Mouse (Mus musculus): ENCODE results near the gene Megf11. TPM values are rescaled to one million over a fixed set of nuclear protein-coding genes. Genes with fewer than 3 reads are reported as not detected.

Gene Megf11
- polyA plus RNA-seq, 1 experiment from 2014 or later: 0.92 TPM

GRCm38 (mm10) chr9:64654723-64655122 lies 269.3 kb downstream of the Megf11 start:
- 89% methylated on average over 10 of the region's 10 CpGs for whole genome bisulfite sequencing
- no peak overlapping the region for H3K27ac ChIP-seq (replicated peaks in 1 of 2; ENCODE audit: control insufficient read depth in 1 of 2, insufficient read depth in 1 of 2, low read depth in 2 of 2, low read length in 2 of 2)
- H3K27me3 ChIP-seq (ENCODE audit: control insufficient read depth, insufficient read depth, low read length): no peaks in the 10 kb centered on the region
- H3K4me1 ChIP-seq (ENCODE audit: control insufficient read depth in 2 of 2, insufficient read depth in 2 of 2, low read length in 2 of 2): no peaks in the 10 kb centered on the region
- no peak overlapping the region for H3K9ac ChIP-seq (ENCODE audit: low read length)
- H3K9me3 ChIP-seq (ENCODE audit: control insufficient read depth, low read length): no peaks in the 10 kb centered on the region
- ATAC-seq (ENCODE audit: insufficient number of reproducible peaks, insufficient read depth, low FRiP score, low read depth): no peak
- H3K36me3 ChIP-seq (ENCODE audit: control insufficient read depth, insufficient read depth, low read length): no peaks in the 10 kb centered on the region
- H3K4me2 ChIP-seq (ENCODE audit: low read length): no peak overlapping the region
- no peak overlapping the region for H3K4me3 ChIP-seq (ENCODE audit: control insufficient read depth in 1 of 2, insufficient read depth in 1 of 2, low read depth in 1 of 2, low read length in 2 of 2)

DNA sequence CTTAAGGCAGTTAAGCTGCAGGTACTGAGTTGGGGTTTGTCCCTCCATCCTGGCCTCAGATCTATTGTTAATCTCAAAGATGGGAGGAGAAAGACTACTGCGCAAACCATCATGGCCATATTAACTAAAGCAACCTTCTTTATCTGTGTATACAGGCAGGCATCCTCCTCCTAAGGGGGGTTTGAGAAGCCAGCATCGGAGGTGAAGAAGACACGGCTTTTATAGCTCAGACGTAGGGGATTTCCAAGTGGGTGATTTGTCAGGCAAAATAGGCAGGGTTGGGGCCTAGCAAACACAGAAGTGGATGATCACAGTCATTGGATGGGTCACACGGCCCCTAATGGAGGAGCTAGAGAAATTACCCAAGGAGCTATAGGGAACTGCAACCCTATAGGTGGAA lies 271.2 kb downstream of the Megf11 start:
- H3K9me3 ChIP-seq (ENCODE audit: control insufficient read depth, low read length): no peaks in the 10 kb centered on the region
- H3K4me3 ChIP-seq (ENCODE audit: control insufficient read depth in 1 of 2, insufficient read depth in 1 of 2, low read depth in 1 of 2, low read length in 2 of 2): no peak overlapping the region
- no peaks in the 10 kb centered on the region for H3K4me1 ChIP-seq (ENCODE audit: control insufficient read depth in 2 of 2, insufficient read depth in 2 of 2, low read length in 2 of 2)
- H3K9ac ChIP-seq (ENCODE audit: low read length): no peak overlapping the region
- no peak overlapping the region for H3K27ac ChIP-seq (replicated peaks in 1 of 2; ENCODE audit: control insufficient read depth in 1 of 2, insufficient read depth in 1 of 2, low read depth in 2 of 2, low read length in 2 of 2)
- H3K4me2 ChIP-seq (ENCODE audit: low read length): no peak overlapping the region
- no peak for ATAC-seq (ENCODE audit: insufficient number of reproducible peaks, insufficient read depth, low FRiP score, low read depth)
- no peaks in the 10 kb centered on the region for H3K36me3 ChIP-seq (ENCODE audit: control insufficient read depth, insufficient read depth, low read length)
- H3K27me3 ChIP-seq (ENCODE audit: control insufficient read depth, insufficient read depth, low read length): no peaks in the 10 kb centered on the region
- 86% methylated on average over 5 of the region's 5 CpGs for WGBS

GRCm38 (mm10) chr9:64660222-64660621 lies 274.8 kb downstream of the Megf11 start:
- Histone ChIP-seq H3K9me3 (ENCODE audit: control insufficient read depth, low read length) (no peaks in the 10 kb centered on the region), H3K4me3 (ENCODE audit: control insufficient read depth in 1 of 2, insufficient read depth in 1 of 2, low read depth in 1 of 2, low read length in 2 of 2) (no peak overlapping the region), H3K4me2 (ENCODE audit: low read length) (no peak overlapping the region), H3K27ac (replicated peaks in 1 of 2; ENCODE audit: control insufficient read depth in 1 of 2, insufficient read depth in 1 of 2, low read depth in 2 of 2, low read length in 2 of 2) (no peak overlapping the region), H3K9ac (ENCODE audit: low read length) (no peak overlapping the region), H3K36me3 (ENCODE audit: control insufficient read depth, insufficient read depth, low read length) (no peaks in the 10 kb centered on the region), H3K4me1 (ENCODE audit: control insufficient read depth in 2 of 2, insufficient read depth in 2 of 2, low read length in 2 of 2) (no peaks in the 10 kb centered on the region), H3K27me3 (ENCODE audit: control insufficient read depth, insufficient read depth, low read length) (no peaks in the 10 kb centered on the region)
- no peak for ATAC-seq (ENCODE audit: insufficient number of reproducible peaks, insufficient read depth, low FRiP score, low read depth)
- 67% methylated on average over 7 of the region's 7 CpGs for WGBS

DNA sequence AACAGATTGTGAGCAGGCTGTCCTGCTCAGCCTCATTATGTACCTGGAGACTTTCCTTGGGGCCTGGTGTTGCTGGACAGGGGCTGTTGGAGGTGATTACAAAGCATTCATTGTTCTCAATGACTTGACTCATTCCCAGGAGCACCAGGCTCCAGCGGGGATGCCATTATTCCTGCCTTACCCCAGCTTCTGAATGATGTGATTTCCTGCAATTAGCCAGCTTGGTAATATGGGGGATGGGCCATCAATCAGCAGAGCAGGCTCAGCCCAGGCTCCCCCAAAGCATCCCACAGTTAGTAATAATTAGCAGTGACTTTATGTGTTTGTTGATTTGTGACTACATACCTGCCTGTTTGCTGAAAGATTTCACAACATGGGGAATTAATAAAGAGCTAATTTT lies 279.2 kb downstream of the Megf11 start:
- no peaks in the 10 kb centered on the region for H3K36me3 ChIP-seq (ENCODE audit: control insufficient read depth, insufficient read depth, low read length)
- no peak overlapping the region for H3K4me2 ChIP-seq (ENCODE audit: low read length)
- H3K27ac ChIP-seq (replicated peaks in 1 of 2; ENCODE audit: control insufficient read depth in 1 of 2, insufficient read depth in 1 of 2, low read depth in 2 of 2, low read length in 2 of 2): no peak overlapping the region
- H3K4me1 ChIP-seq (ENCODE audit: control insufficient read depth in 2 of 2, insufficient read depth in 2 of 2, low read length in 2 of 2): no peaks in the 10 kb centered on the region
- no peak for ATAC-seq (ENCODE audit: insufficient number of reproducible peaks, insufficient read depth, low FRiP score, low read depth)
- H3K27me3 ChIP-seq (ENCODE audit: control insufficient read depth, insufficient read depth, low read length): no peaks in the 10 kb centered on the region
- H3K9me3 ChIP-seq (ENCODE audit: control insufficient read depth, low read length): no peaks in the 10 kb centered on the region
- H3K4me3 ChIP-seq (ENCODE audit: control insufficient read depth in 1 of 2, insufficient read depth in 1 of 2, low read depth in 1 of 2, low read length in 2 of 2): no peak overlapping the region
- 21% methylated on average over 1 of the region's 1 CpGs for WGBS
- no peak overlapping the region for H3K9ac ChIP-seq (ENCODE audit: low read length)

GRCm38 (mm10) chr9:64666549-64666948 lies 281.1 kb downstream of the Megf11 start:
- ATAC-seq (ENCODE audit: insufficient number of reproducible peaks, insufficient read depth, low FRiP score, low read depth): no peak
- no peaks in the 10 kb centered on the region for H3K9me3 ChIP-seq (ENCODE audit: control insufficient read depth, low read length)
- H3K4me1 ChIP-seq (ENCODE audit: control insufficient read depth in 2 of 2, insufficient read depth in 2 of 2, low read length in 2 of 2): no peaks in the 10 kb centered on the region
- no peak overlapping the region for H3K9ac ChIP-seq (ENCODE audit: low read length)
- no peaks in the 10 kb centered on the region for H3K36me3 ChIP-seq (ENCODE audit: control insufficient read depth, insufficient read depth, low read length)
- no peak overlapping the region for H3K4me3 ChIP-seq (ENCODE audit: control insufficient read depth in 1 of 2, insufficient read depth in 1 of 2, low read depth in 1 of 2, low read length in 2 of 2)
- 25% methylated on average over 4 of the region's 4 CpGs for WGBS
- no peak overlapping the region for H3K4me2 ChIP-seq (ENCODE audit: low read length)
- no peaks in the 10 kb centered on the region for H3K27me3 ChIP-seq (ENCODE audit: control insufficient read depth, insufficient read depth, low read length)
- H3K27ac ChIP-seq (replicated peaks in 1 of 2; ENCODE audit: control insufficient read depth in 1 of 2, insufficient read depth in 1 of 2, low read depth in 2 of 2, low read length in 2 of 2): no peak overlapping the region

GRCm38 (mm10) chr9:64667513-64667912 lies 282.1 kb downstream of the Megf11 start:
- 4% methylated on average over 5 of the region's 5 CpGs for WGBS
- H3K36me3 ChIP-seq (ENCODE audit: control insufficient read depth, insufficient read depth, low read length): no peaks in the 10 kb centered on the region
- no peak for ATAC-seq (ENCODE audit: insufficient number of reproducible peaks, insufficient read depth, low FRiP score, low read depth)

GRCm38 (mm10) chr9:64668001-64668400 lies 282.6 kb downstream of the Megf11 start:
- no peaks in the 10 kb centered on the region for H3K27me3 ChIP-seq (ENCODE audit: control insufficient read depth, insufficient read depth, low read length)
- H3K4me3 ChIP-seq (ENCODE audit: control insufficient read depth in 1 of 2, insufficient read depth in 1 of 2, low read depth in 1 of 2, low read length in 2 of 2): no peak overlapping the region
- no peaks in the 10 kb centered on the region for H3K4me1 ChIP-seq (ENCODE audit: control insufficient read depth in 2 of 2, insufficient read depth in 2 of 2, low read length in 2 of 2)
- 74% methylated on average over 2 of the region's 2 CpGs for WGBS
- no peak for ATAC-seq (ENCODE audit: insufficient number of reproducible peaks, insufficient read depth, low FRiP score, low read depth)
- no peak overlapping the region for H3K9ac ChIP-seq (ENCODE audit: low read length)
- no peak overlapping the region for H3K4me2 ChIP-seq (ENCODE audit: low read length)
- H3K9me3 ChIP-seq (ENCODE audit: control insufficient read depth, low read length): no peaks in the 10 kb centered on the region
- H3K36me3 ChIP-seq (ENCODE audit: control insufficient read depth, insufficient read depth, low read length): no peaks in the 10 kb centered on the region
- no peak overlapping the region for H3K27ac ChIP-seq (replicated peaks in 1 of 2; ENCODE audit: control insufficient read depth in 1 of 2, insufficient read depth in 1 of 2, low read depth in 2 of 2, low read length in 2 of 2)

More at GRCm38 (mm10) chr9:64667513-64667912, 282.1 kb downstream of the Megf11 start:
- H3K4me3 ChIP-seq (ENCODE audit: control insufficient read depth in 1 of 2, insufficient read depth in 1 of 2, low read depth in 1 of 2, low read length in 2 of 2): no peak overlapping the region
- no peaks in the 10 kb centered on the region for H3K27me3 ChIP-seq (ENCODE audit: control insufficient read depth, insufficient read depth, low read length)
- no peak overlapping the region for H3K27ac ChIP-seq (replicated peaks in 1 of 2; ENCODE audit: control insufficient read depth in 1 of 2, insufficient read depth in 1 of 2, low read depth in 2 of 2, low read length in 2 of 2)
- H3K4me1 ChIP-seq (ENCODE audit: control insufficient read depth in 2 of 2, insufficient read depth in 2 of 2, low read length in 2 of 2): no peaks in the 10 kb centered on the region
- H3K4me2 ChIP-seq (ENCODE audit: low read length): no peak overlapping the region
- no peaks in the 10 kb centered on the region for H3K9me3 ChIP-seq (ENCODE audit: control insufficient read depth, low read length)
- H3K9ac ChIP-seq (ENCODE audit: low read length): no peak overlapping the region

All from heart, embryonic 14.5 days (tissue).